Mouse (Mus musculus): Measurements from ENCODE around the gene Hilpda. TPM values are rescaled to one million over a fixed set of nuclear protein-coding genes. Genes with fewer than 3 reads are reported as not detected.

Hilpda gene
- polyA plus RNA-seq (2012; rRNA removed): 154 and 155 TPM in 2 replicates

DNA sequence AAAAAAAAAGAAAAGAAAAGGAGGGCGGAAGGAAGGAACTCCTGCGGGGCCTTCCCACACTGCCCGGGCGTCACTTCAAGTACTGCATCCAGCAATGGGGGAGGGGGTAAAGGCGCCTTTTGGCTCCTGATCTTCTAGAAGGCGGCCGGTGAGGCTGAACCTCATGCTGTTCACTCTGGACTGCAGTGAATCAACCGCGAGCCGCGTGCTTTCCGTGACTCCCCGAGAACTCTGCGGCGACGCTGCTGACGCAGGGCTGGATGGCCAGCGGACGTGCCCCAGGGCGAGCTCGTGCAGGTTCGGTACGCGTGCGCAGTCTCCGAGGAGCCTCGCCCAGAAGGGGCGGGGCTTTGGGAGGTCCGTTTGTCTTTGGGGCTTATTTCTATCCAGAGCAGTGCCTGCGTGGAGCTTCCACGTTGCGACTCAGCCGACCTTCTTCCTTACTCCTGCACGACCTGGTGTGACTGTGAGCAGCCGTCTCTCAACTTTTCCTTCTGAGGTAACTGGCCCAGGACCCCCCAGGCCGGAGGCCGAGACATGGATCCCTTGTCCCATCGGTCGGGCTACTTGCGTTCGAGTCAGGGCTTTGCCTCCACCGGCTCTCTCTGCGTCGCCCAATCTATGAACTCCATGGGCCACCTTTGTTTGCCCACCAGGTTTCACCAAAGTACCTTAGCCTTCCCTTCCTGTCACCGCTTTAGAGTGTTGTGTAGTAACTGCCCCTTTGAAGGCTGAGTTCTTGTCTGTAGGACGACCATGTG, at the start of gene Hilpda:
Gene Hilpda (plus strand): TSS at position 177 of the 761 bp plus-strand sequence.
- Histone ChIP-seq H3K4me3 (replicated peaks; ENCODE audit: extremely low read depth, low read depth, low read length) (peak within 1 kb of the TSS; percentile 80), H3K4me1 (ENCODE audit: control insufficient read depth, insufficient read depth, low read length) (no peaks in the 10 kb centered on the region; the same call in none of the 2 replicates)
- peak; percentile 90 for DNase-seq
- under 1% methylated on average over 45 of the region's 46 CpGs for WGBS
- 0 out of 2 replicates have a peak, but pooled peaks have one; percentile 95 for TF ChIP-seq POLR2A (IDR thresholded peaks at IDR 0.05; ENCODE audit: borderline replicate concordance, extremely low read depth, low read depth, low read length)
- no peak for TF ChIP-seq CTCF (IDR thresholded peaks at IDR 0.05; ENCODE audit: insufficient read depth, low read length)

DNA sequence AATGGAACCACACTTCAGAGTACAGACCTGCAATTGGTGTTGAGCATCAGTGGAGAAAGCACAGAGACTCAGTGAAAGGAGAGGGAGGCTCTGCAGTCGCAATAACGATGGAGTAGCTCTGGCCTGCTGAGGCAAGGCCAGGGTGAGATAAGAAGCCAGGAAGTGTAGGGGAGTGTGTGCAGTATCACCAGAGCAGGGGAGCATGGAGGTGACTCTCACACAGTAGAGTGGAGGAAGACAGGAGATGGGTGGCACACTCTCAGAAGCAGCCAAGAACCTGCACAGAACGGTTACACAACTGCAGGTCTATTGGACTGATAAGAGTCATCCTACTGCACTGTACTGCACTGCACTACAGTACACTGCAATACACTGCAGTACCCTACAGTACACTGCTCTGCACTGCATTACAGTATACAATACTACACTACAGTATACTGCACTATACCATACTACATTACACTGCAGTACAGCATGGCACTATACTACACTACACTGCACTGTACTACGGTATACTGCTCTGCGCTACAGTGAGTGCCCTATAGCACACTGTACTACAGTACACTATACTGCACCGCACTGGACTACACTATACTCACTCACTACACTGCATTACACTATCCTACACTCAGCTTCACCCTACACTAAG, 42.9 kb upstream of the Hilpda start:
- 75% methylated on average over 6 of the region's 6 CpGs for WGBS
- no peak for TF ChIP-seq CTCF (IDR thresholded peaks at IDR 0.05; ENCODE audit: insufficient read depth, low read length)
- TF ChIP-seq POLR2A (IDR thresholded peaks at IDR 0.05; ENCODE audit: borderline replicate concordance, extremely low read depth, low read depth, low read length): no peak

DNA sequence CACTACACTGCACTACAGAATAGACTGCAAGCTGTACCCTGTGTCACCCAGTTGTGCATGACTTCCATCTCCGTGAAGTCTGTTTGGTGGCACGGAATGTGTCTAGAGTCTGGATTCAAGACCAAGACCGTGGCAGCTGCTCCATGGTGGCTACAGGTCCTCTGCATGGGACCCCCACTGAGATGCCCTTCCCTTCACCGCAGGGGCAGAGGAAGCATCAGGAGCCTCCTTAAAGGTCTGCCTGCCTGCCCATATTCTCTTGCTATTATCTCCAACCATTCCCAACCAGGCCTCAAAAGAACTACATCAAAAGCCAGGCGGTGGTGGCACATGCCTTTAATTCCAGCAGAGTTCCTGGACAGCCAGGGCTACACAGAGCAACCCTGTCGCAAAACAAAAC, 41.9 kb upstream of the Hilpda start:
- TF ChIP-seq POLR2A (IDR thresholded peaks at IDR 0.05; ENCODE audit: borderline replicate concordance, extremely low read depth, low read depth, low read length): no peak
- no peak for TF ChIP-seq CTCF (IDR thresholded peaks at IDR 0.05; ENCODE audit: insufficient read depth, low read length)
- Histone ChIP-seq H3K4me1 (ENCODE audit: control insufficient read depth, insufficient read depth, low read length) (no peaks in the 10 kb centered on the region), H3K4me3 (replicated peaks; ENCODE audit: extremely low read depth, low read depth, low read length) (no peak overlapping the region)
- WGBS: 68% methylated on average over 6 of the region's 6 CpGs
- DNase-seq: no peak

More for the DNA sequence above, 42.9 kb upstream of the Hilpda start:
- no peak for DNase-seq
- H3K4me3 ChIP-seq (replicated peaks; ENCODE audit: extremely low read depth, low read depth, low read length): no peak overlapping the region
- H3K4me1 ChIP-seq (ENCODE audit: control insufficient read depth, insufficient read depth, low read length): no peaks in the 10 kb centered on the region

DNA sequence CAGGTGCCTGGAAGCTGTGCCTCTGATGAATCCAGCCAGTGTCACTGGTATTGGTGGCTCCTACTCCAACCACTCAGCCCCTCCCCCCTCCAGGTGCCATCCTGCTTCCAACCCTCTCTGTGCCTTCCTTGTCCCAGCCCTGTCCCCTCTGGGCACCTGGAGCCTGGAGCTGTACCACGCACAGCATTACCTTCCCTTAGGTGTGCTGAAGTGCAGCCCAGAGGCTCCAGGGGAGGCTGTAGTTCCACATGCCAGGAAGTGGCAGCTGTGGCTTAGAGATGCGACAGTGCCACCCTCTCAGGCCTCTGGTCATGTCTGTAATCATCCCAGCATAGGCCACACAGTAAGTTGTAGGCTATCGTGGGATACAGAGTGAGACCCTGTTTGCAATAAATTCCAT, 40.5 kb upstream of the Hilpda start:
- DNase-seq: no peak
- Histone ChIP-seq H3K4me3 (replicated peaks; ENCODE audit: extremely low read depth, low read depth, low read length) (no peak overlapping the region), H3K4me1 (ENCODE audit: control insufficient read depth, insufficient read depth, low read length) (no peaks in the 10 kb centered on the region)
- TF ChIP-seq CTCF (IDR thresholded peaks at IDR 0.05; ENCODE audit: insufficient read depth, low read length) (no peak), POLR2A (IDR thresholded peaks at IDR 0.05; ENCODE audit: borderline replicate concordance, extremely low read depth, low read depth, low read length) (no peak)
- WGBS: 69% methylated on average over 3 of the region's 3 CpGs

DNA sequence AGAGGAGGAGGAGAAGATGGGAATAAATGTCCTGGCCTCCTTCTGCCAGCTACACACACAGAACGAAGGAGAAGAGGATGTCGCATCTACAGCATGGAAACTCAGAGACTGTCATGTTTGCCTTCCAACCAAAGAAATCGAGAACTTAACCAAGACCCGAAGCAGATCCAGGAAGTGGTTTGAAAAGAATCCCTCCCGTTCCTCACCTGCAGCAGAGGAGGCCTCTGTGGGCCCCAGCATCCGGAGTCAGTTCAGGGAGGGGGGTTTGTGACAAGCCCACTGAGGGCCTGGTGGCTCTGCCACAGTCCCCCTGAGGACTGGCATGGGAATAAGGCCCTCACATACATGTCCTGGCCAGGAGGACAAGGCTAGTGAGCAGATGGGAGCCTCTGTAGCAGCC, 40.0 kb upstream of the Hilpda start:
- WGBS: 58% methylated on average over 6 of the region's 6 CpGs
- DNase-seq: no peak
- H3K4me1 ChIP-seq (ENCODE audit: control insufficient read depth, insufficient read depth, low read length): no peaks in the 10 kb centered on the region
- TF ChIP-seq CTCF (IDR thresholded peaks at IDR 0.05; ENCODE audit: insufficient read depth, low read length): no peak
- TF ChIP-seq POLR2A (IDR thresholded peaks at IDR 0.05; ENCODE audit: borderline replicate concordance, extremely low read depth, low read depth, low read length): no peak
- no peak overlapping the region for H3K4me3 ChIP-seq (replicated peaks; ENCODE audit: extremely low read depth, low read depth, low read length)

DNA sequence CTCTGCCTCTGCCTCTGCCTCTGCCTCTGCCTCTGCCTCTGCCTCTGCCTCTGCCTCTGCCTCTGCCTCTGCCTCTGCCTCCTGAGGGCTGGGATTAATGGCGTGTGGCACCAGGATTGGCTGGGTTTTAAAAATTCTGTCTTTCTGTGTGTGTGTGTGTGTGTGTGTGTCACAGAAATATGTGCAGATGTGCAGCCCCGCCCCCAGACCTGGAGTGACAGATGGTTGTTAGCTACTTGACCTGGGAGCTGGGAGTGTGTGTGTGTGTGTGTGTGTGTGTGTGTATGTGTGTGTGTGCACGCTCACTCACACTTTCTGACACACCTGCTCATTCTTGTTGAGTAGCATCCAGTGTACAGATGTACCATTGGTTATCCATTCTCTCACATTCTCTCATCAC, 38.6 kb upstream of the Hilpda start:
- Histone ChIP-seq H3K4me1 (ENCODE audit: control insufficient read depth, insufficient read depth, low read length) (no peaks in the 10 kb centered on the region), H3K4me3 (replicated peaks; ENCODE audit: extremely low read depth, low read depth, low read length) (no peak overlapping the region)
- WGBS: 59% methylated on average over 3 of the region's 3 CpGs
- DNase-seq: no peak
- TF ChIP-seq CTCF (IDR thresholded peaks at IDR 0.05; ENCODE audit: insufficient read depth, low read length) (no peak), POLR2A (IDR thresholded peaks at IDR 0.05; ENCODE audit: borderline replicate concordance, extremely low read depth, low read depth, low read length) (no peak)

DNA sequence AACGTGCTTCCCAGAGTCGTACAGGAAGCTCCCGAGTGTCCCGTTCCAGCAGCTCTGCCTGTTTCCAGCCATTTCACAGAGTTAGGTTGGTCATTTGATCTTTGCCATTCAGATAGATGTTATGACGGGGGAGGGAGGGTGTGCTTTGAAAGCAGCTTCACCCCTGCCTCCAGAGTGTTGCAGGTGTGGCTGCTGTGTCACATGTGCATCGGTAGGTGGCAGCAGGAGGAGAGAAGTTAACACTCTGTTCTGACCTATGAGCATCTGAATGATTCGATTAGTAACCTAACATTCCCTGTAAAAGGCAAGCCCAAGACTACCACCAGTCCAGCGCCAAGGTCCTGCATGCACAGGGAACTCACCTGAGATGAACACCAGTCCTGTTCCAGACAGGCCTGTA, 38.0 kb upstream of the Hilpda start:
- TF ChIP-seq POLR2A (IDR thresholded peaks at IDR 0.05; ENCODE audit: borderline replicate concordance, extremely low read depth, low read depth, low read length) (no peak), CTCF (IDR thresholded peaks at IDR 0.05; ENCODE audit: insufficient read depth, low read length) (peak; percentile 84)
- DNase-seq: no peak
- H3K4me3 ChIP-seq (replicated peaks; ENCODE audit: extremely low read depth, low read depth, low read length): no peak overlapping the region
- WGBS: 39% methylated on average over 8 of the region's 8 CpGs
- H3K4me1 ChIP-seq (ENCODE audit: control insufficient read depth, insufficient read depth, low read length): no peaks in the 10 kb centered on the region

DNA sequence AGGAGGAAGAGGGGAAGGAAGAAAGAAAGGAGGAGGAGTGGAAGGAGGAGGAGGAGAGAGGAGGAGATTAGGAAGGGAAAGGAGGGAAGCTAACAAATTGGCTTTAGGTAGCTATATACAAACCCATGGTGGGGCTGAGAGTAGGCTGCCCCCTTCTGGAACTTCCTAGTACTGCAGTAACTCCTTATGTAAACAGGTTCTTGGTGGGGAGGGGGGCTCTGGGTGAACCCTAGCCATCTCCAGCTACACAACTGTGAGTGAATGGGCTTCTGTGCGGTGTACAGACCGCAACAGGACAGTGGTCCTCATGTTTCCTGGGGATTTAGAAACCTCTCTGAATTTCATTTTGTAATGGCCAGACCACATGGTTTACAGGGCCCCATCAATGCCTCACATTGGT, 31.5 kb upstream of the Hilpda start:
- Histone ChIP-seq H3K4me3 (replicated peaks; ENCODE audit: extremely low read depth, low read depth, low read length) (no peak overlapping the region), H3K4me1 (ENCODE audit: control insufficient read depth, insufficient read depth, low read length) (peaks cover 3% of the 10 kb centered on the region; the same call in 1 of the 2 replicates)
- 44% methylated on average over 2 of the region's 2 CpGs for WGBS
- TF ChIP-seq POLR2A (IDR thresholded peaks at IDR 0.05; ENCODE audit: borderline replicate concordance, extremely low read depth, low read depth, low read length) (no peak), CTCF (IDR thresholded peaks at IDR 0.05; ENCODE audit: insufficient read depth, low read length) (peak; percentile 44)
- DNase-seq: peak; percentile 34

DNA sequence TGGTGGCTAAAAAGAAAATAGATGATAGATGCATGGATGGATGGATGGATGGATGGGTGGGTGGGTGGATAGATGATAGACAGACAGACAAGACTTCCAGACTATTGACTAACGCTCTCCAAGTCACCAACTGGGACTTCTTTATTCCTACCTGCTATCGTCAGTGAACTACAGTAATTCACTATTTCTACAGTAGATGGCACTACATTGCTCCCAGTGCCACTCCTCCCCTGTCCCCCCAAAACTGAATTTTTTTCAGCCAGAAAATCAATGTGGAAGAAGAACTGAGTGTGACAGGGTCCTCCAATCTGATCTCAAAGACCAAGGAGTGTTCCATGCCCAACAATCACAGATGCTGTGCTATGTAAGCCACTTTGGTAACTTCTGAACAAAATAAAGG, 30.6 kb upstream of the Hilpda start:
- 54% methylated on average over 2 of the region's 2 CpGs for WGBS
- TF ChIP-seq POLR2A (IDR thresholded peaks at IDR 0.05; ENCODE audit: borderline replicate concordance, extremely low read depth, low read depth, low read length) (no peak), CTCF (IDR thresholded peaks at IDR 0.05; ENCODE audit: insufficient read depth, low read length) (no peak)
- peaks cover 3% of the 10 kb centered on the region; the same call in 1 of the 2 replicates for H3K4me1 ChIP-seq (ENCODE audit: control insufficient read depth, insufficient read depth, low read length)
- no peak overlapping the region for H3K4me3 ChIP-seq (replicated peaks; ENCODE audit: extremely low read depth, low read depth, low read length)
- no peak for DNase-seq
